Mouse (Mus musculus): Measurements from ENCODE around the gene Olfr1428.
"Not testable (repeated sequence)": the region's sequence is repeated elsewhere in the genome, so short reads cannot be mapped to it uniquely, and the experiment has no call there.

The Olfr1428 gene

DNA sequence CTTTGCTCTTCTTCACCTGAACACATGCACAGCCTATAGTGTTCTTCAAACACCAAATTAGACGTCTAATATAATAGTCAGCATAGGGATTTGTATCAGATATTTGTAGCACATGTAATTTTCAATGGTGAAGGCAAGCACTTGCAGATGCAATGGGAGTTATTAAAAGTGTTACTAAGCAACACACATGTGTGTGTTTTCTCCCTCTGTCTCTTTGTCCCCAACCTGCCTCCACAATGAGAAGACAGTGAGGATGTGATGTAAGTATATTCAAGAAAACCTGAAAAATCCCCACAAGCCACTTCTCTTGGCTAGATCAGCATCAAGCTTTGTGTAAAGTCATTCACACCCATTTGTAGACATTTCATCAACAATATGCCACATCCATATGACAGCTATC, at the start of gene Olfr1428:
TSS of gene Olfr1428 (minus strand) at position 101 of the 400 bp plus-strand sequence.
- DNase-seq (ENCODE audit: low read depth, low spot score), result no peak

DNA sequence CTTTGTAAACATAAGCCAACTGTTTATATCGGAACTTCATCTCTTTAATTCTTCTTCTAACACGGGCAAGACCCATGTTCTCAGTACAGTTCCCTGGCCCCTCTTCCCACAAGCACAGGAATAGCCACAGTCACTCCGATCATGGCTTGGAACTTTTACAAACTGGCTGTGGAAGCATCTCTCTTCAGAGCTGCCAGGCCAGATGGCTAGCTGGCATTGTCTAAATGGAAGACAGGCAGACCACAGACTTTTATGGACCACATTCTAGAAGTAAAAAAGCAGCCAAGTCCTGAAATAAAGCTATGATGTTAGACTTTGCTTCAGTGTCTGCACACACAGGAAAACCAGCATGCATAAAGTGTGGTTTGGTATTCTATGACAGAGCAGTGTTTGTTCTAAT, 29.8 kb upstream of the Olfr1428 start:
- no peak for DNase-seq (ENCODE audit: low read depth, low spot score)

DNA sequence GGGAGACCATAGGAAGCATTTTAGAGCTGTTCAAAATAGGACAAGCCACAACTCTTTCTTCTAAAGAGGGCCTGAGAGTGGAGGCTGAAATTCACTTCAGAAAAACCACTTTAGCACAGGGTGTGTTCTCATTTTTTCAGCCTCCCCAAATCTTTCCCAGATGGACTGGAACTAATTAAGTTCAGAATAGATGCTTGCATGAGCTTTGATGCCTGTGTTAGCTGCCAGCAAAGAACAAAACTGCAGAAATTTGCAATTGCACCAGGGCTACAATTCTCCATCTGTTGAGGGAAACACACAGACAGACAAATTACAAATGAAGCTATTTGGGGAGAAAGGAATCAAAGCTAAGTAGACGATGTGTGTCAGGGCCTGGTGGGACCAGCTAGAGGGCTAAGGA, 27.7 kb upstream of the Olfr1428 start:
- DNase-seq (ENCODE audit: low read depth, low spot score), result no peak

DNA sequence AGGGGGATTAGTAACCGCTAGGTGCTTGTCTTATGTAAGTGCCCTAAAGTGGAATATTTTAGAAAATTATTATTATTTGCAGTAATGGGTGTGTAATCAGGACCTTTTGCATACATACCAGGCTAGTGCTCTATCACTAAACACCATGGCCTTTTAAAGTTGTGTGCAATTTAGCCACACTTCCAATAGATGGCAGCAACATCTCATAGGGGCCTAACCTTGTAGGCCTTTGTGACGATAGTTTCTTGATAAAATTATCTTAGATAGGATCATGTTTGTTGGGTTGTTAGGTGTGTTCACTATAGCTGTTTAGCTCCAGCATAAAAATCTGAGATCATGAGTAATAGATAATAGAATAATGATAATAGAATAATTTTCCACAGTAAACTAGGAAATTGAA, 18.6 kb upstream of the Olfr1428 start:
- DNase-seq (ENCODE audit: low read depth, low spot score), result no peak

DNA sequence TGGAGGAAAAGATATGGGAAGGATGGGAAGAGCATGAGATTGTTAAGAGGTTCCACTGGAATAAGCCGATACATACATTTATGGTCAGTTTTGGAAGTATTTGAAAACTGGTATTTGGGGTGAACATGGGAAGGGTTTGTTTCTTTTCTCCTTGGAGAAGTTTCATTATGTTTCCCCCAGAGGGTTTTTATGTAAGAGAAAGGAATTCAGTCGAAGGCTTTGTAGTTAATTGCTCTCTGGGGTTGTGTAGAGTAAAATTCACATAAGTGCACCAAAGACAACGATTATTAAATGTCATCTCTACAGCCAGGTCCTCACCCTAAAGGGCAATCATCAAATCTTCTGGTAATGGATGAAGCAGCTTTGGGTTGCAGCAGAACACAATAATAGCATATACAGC, 7.4 kb upstream of the Olfr1428 start, which contains the start of gene Olfr76:
TSS of gene Olfr76 (minus strand) at position 101 of the 400 bp plus-strand sequence.
- DNase-seq (ENCODE audit: low read depth, low spot score), result no peak

DNA sequence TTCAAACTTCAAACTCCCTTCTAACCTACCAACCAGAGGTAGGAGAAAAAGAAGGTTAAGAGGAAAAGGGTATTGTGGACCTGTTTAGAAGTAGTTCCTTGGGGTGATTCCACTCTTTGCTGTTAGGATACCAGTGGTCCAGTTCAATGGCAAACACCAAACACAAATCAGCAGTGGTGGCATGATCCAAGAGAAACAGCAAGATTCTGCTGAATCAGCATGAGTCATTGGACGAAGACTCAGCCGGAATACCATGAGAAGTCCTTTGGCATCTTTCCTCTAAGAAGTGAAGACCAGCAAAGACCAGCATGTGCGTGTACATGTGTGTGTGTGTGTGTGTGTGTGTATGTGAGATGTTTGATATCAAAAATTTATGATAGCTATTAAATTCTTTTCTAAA, 767 bp upstream of the Olfr1428 start:
- DNase-seq (ENCODE audit: low read depth, low spot score), result no peak

DNA sequence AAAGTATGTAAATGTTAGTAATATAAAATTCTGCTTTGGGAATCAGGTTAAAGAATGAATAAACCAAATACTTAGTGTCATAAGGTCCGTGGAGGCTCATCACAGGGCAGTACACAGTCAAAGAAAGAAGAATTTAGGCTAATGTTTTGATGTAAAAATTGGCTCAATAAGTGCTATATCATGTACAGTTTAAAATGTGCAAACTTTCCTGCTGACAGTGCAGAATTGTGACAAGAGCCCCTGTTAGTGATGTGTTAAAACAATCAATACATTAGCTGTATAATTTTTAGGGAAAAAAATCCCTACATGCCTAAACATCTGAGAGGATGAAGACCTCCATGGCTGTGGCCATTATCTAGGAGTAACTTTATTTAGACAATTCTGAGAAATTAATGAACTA, 1.9 kb downstream of the Olfr1428 start:
- DNase-seq (ENCODE audit: low read depth, low spot score), result no peak

DNA sequence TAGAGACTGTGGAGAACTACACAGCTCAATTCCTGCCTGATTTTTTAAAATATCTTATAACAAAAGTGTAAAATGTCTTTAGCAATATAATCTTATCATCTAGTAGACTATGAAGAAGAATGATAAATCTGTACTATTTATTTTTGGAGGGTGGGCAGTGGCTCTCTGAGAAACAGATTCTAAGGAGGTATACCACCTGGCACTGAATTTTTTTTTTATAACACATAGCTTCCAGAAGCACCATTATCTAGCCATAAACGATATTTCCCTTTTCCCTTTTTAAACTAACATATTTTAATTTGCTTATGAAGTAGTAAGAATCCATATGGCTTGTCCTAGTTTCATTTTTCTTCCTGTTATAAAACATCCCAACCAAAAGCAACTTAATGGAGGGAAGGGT, 11.2 kb downstream of the Olfr1428 start:
- no peak for DNase-seq (ENCODE audit: low read depth, low spot score)

DNA sequence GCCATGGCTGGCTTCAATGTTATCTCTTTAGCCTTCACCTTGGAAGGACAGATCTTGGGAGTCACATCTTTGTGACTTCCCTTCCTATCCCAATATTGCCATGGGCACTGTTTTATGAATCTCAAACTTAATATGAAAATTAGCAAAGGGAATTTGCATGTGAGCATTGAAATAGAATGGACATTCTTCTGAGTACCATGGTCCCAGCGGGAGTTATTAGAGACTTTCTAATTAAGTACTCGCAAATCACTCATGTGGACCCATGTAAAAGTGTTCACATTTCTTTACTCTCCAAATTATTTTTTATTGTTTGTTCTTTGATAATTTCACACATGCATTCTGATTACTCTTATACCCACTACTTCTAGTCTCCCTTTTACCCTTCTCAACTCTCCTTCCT, 12.5 kb downstream of the Olfr1428 start, which contains the start of gene Olfr1427:
TSS of gene Olfr1427 (minus strand) at position 101 of the 400 bp plus-strand sequence.
- DNase-seq (ENCODE audit: low read depth, low spot score), result no peak

DNA sequence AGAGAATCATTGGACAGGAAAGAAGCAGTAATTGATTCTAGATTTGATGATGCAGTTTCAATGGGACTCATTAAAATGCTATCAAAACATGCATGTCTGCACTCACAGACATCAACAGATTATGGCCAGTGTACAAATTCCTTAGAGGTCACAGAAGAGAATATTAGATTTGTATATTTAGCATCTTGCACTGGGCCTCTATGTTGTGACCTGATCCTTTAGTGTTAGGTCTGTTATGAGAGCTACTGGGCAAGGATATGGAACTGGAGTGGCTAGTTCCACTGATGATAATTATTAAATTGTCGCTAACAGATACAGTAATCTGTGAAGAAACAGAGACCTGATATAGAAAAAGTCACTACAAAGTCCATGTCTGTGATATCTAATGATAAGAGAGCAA, 23.8 kb downstream of the Olfr1428 start, which contains the start of gene Olfr1426:
TSS of gene Olfr1426 (minus strand) at position 101 of the 400 bp plus-strand sequence.
- DNase-seq (ENCODE audit: low read depth, low spot score), result no peak

DNA sequence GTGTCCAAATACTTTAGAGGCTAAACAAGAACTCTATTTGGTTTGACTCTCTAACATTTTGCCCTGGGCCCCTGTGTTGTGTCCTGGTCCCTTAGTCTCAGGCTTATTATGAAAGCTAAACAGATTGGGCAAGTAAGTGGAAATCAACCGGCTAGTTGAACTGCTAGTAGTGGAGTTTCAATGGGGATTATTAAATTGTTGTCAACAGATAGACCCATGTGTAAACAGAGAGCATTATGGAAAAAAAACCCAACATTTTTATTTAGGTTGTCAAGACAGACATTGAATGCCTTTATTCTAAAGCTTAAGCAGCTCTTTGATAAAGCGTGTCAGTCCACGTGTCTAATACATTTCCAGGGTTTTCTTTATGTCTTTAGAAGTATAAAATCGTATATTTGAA, 38.1 kb downstream of the Olfr1428 start, which contains the start of gene Olfr1425:
TSS of gene Olfr1425 (minus strand) at position 101 of the 400 bp plus-strand sequence.
- not testable (repeated sequence) for DNase-seq (ENCODE audit: low read depth, low spot score)

DNA sequence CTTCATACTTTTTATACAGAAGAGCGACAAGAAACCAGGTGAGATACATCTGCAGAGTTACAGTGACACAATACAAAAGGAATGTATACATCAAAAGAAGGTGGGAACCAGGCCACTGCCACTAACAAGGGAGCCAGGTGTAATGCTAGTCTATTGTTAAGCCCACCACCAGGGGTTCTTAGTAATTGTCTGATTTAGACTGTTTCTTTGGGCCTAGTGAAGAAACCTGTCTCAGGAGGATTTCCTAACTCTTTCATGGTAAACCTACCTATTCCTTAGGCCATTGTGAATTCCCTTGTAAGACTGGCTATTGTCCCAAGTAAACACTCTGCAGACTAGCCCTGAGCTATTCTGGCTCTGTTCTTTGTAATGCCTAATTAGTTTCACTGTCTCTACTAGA, 46.2 kb downstream of the Olfr1428 start:
- DNase-seq (ENCODE audit: low read depth, low spot score), result not testable (repeated sequence)

DNA sequence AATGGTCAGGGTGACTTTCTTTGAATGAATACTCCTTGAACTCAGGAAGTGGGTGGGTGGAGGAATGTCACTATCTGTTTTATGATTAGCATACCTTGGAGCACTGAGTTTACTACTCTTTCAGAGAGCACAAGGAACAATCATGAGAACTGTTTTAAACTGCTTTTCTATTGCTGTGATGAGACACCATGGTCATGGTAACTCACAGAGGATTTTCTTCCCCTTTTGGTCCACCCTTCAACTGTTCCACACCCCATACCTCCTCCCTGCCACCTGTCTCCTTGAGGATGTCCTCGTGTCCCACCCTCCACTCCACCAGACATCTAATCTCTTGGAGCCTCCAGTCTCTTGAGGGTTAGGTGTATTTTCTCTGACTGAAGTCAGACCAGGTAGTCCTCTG, 47.9 kb downstream of the Olfr1428 start:
- DNase-seq (ENCODE audit: low read depth, low spot score), result not testable (repeated sequence)

DNA sequence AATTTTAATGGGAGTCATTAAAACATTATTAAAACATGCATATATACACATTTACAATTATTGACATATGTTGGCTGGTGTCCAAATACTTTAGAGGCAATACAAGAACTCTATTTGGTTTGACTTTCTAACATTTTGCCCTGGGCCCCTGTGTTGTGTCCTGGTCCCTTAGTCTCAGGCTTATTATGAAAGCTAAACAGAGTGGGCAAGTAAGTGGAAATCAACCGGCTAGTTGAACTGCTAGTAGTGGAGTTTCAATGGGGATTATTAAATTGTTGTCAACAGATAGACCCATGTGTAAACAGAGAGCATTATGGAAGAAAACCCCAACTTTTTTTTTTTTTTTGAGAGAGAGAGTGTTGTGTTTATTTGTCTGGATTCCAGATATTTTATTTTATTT, 53.1 kb downstream of the Olfr1428 start, which contains the start of gene Olfr1424:
TSS of gene Olfr1424 (minus strand) at position 101 of the 400 bp plus-strand sequence.
- DNase-seq (ENCODE audit: low read depth, low spot score), result not testable (repeated sequence)

All from WW6 (cell line).